Mouse (Mus musculus) retina, postnatal 7 days (tissue): Measurements from ENCODE around the gene Sh3gl3.

ENCODE experiments used
- DNase-seq: peaks from one replicate; pipeline ENCODE4 v3.0.0-alpha.2; 2012; ENCODE audit warnings: low read depth, low spot score

Gene Sh3gl3

DNA sequence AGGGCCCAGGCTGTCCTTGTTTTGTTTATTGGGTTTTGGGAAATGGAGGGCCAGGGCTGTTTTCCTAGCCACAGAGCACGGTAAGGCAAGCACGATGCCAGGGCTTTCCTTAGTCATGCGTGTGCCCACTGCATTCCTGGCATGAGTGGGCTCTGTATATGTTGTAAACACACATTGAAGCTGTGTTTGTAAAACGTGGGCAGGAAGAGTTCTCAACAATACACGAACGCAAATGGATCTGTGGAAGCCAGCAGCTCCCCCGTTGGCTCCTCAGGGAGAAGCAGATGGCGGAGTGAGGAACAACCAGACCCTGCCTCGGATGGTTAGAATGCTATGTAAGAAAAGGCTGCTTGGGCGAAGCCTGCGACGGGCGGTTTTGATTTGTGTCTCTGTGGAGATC is 108.8 kb downstream of the Sh3gl3 start:
- no peak for DNase-seq

DNA sequence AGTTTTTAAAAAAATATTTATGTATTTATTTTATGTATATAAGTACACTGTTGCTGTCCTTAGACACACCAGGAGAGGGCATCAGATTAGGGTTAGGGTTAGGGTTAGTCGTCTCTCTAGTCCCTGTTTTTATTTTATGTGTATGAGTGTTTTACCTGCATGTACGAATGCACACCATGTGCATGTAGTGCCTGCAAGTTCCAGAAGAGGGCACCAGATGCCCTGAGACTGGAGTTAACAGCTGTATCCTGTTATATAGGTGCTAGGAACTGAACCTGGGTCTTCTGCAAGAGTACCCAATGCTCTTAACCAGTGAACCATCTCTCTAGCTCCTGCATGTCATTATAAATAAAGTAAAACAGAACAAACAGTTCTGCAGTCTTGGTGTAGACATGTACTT is 113.6 kb downstream of the Sh3gl3 start:
- DNase-seq, result no peak

DNA sequence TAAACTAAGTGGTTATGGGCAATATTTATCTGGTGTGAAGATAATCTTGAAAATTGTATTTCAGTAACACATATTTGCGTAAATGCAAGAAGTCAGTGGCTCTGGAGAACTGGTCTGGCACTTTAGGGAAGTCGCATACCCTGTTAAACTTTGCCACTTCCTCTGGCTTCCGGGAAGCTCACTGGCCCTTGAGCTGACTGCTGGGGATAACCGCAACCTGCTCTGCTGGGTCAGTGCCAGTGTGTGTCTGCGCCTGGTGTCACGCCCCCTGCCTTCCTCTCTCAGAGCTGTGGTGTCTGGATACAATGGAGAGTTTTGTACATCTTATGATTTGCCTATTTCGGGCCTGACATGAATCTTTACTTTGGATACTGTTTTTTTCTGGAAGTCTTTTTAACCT is 119.8 kb downstream of the Sh3gl3 start:
- no peak for DNase-seq

DNA sequence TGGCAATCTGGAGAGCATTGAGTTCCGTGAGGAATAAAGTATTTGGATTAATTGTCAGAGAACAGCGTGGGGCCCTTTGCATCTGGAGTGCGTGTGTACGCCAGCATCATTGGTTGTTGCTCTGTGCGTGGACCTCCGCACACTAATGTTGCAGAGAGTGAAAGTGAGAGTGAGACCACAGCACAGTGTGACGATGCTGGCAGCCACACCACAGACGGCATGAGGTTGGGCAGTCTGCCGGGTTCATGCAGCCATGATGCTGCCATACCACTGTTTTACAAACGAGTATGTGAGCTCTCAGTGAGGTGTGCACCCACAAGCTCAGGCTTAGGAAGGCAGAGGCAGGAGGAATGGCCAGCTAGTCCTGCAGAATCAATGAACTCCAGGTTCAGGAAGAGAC is 120.4 kb downstream of the Sh3gl3 start:
- DNase-seq, result no peak

DNA sequence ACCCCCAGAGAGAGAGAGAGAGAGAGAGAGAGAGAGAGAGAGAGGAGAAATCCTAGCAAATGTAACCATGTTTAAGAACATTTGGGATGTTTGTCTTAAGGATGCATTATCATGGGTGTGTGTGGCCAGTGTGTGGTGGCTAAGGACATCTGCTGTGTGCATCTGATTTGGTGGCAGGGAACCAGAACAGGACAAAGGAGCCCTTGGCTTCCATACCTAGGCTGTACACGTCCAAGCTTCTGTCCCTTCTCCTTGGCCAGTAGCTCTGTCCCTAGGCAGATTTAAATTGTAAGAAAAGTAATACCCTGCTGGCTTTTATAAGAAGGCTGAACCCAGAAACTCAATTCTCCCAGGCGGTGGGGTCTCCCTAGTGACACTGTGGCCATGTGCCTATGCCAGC is 121.0 kb downstream of the Sh3gl3 start:
- DNase-seq, result no peak

DNA sequence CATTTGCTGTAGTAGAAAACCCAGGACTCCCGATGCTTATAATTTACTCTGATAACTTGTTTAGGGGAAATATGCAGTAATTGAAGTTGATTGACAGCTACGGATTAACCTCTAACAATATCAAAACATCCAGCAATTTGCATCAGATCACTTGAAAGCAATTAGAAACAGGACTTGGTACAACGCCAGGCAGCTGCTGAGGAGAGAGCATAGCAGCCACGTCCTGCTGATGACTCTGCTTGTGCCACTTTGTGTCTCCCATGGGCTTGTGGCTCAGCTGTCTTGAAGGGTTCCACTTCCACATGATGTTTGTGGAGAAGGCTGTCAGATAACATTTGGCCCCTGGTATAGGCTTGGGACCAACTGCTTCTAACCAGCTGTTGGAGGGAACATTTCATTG is 134.8 kb downstream of the Sh3gl3 start:
- DNase-seq, result no peak

DNA sequence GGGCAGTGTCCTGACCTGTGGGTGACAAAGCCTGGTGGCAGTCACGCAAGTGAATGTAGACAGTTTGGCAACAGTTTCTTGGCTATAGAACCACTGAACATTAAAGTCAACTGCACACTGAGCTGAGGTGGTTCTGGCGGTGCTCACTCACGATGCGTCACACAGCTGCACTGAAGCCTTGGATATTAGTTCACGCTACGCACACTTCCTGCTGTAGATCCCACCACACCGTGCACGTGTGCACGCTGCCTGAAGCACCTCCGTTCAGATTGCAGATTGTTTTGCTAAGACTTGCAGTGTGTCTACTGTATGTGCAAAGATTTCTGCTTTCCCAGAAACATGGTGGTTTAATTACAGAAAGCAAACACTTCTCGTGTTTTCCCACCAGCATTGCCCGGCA is 144.9 kb downstream of the Sh3gl3 start:
- no peak for DNase-seq

DNA sequence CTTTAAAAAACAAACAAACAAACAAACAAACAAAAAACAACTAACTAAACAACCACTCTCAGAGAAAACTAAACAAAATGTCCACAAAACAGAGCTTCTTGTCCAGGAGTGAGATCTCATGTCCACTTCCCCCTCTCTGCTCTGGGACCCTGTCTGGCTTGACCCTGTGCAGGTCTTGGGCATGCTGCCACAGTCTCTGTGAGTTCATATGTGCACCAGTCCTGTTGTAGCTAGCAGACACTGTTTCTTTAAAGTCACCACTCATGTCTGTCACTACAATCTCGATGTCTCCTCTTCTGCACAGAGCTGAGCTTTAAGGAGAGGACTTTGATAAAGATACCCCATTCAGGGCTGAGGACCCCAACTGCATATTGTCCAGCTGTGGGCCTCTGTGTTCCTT is 153.0 kb downstream of the Sh3gl3 start:
- no peak for DNase-seq

DNA sequence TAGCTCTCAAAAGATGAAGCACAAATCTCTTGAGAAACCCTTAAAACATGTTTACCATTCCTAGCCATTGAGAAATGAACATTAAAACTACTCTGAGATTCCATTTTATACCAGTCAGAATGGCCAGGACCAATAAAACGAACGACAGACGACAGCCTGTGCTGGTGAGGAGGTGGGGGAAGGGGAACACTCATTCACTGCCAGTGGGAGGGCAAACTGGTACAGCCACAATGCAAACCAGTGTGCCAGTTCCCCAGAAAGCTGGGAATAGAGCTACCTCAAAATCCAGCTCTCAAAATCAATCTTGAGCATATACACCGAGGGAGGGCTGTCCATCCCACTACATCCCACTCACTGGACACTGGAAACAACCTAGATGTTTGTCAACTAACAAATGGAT is 153.6 kb downstream of the Sh3gl3 start:
- no peak for DNase-seq

DNA sequence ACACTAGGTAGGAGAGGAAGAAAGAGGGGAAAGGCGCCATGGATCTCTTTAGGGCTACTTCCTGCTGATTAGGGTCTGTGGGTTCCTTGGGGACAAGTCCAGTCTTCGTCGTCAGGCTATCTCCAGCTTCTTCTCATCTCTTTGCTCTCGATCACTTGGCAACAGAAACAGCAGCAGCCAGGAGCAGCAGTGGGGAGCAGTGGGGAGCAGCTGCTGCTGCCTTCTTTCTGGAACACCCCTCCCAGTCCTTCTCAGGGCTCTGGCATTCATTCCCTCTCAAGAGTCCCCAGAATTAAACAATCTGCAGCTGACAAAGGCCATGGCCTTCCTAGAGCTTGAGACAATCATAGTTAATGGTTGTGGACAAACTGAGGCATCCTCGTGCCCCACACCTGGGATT is 154.2 kb downstream of the Sh3gl3 start:
- DNase-seq, result no peak

DNA sequence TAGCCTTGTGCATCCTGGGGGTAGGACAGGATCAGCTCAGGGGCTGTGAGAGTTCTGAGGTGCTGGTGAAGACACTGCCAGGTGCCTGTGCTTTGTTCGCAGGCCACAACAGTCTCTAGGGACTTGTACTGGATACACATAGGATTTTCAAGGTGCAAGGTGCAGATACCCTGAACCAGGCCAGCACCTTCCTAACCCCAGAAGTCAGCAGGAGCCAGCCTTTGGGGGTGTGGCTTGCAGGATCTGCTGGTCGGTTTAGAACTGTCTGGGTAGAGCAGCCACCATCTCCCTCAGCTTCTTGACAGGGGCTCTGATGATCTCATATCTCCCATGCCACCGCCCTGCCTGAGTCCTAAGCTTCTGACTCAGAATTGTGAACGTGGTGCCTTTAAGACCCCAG is 156.2 kb downstream of the Sh3gl3 start:
- no peak for DNase-seq

DNA sequence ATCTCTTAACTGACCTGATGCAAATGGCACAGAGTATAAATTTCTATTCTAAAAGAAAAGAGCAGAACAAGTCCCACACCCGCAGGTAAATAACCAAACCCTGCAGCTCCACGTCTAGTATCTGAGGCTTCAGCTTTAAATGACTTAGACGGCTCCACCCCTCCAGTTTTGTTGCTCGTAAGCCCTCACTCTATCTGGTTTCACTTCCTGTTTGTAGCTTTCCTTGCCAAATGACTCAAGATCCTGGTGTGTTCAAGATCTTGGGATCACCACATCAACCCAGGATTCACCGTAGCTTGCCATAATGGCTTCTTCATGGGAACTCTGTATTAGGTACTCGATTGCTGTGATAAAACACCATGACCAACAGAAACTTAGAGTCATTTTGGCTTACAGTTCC is 157.2 kb downstream of the Sh3gl3 start:
- DNase-seq, result no peak

DNA sequence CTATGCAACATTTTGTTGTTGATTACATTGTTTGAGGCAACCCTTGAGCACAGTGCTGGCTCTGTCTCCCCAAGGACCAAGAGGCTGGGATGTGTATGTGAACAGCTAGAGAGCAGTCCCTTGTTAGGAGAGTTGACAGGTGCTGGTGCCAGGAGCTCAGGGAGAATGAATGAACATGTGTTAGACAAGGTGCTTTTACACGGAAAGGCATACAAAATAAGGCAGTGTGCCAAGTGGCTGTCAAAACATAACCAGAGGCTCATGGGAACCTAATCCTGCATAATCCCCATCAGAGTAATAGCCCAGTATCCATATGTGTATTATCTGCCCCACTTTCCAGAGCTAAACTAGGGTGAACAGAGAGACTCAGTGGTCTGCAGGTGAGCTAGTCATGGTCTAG is 160.4 kb downstream of the Sh3gl3 start:
- no peak for DNase-seq

DNA sequence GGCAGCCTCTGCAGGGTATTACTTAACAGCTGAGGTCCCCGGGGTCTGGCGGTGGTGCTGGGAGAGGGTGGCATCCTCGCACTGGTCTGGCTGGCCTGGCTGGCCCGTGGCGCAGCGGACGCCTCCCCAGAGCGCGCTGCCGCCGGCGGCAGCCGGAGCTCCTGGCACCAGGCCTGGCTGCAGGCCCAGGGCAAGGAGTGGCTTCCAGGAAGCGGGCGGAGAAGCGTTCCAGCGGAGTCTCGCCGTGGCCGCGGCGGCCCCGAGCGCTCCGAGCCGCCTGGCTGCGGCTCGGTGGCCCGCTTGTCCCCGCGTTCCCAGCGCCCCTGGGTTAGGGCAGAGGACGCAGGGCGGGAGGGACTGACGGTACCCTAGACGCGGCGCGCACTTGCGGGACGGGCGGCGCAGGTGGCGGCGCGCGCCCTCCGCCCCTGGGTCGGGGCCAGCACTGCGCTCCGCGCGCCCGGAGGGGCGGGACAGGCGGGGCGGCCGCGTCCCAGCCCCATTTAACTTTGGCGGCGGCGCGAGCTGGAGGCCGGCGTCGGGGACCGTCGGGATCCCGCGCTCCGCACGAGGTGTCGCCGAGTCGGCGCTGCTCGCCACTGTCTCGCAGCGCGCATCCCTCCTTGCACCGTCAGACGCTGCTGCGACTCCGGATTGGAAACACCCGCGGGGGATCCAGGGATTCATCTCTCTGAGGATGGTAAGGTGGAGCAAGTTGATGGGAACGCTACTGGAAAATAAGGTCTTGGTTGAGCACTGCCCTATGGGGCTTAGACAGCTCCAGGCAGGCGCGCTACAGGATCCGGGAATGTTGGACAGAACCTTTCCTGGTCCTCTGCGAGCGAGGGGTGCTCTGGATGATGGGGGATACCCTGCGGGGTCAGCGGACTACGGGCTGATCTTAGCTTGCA is 161.8 kb downstream of the Sh3gl3 start, which contains the start of gene Adamtsl3:
Gene Adamtsl3 (plus strand): TSS at position 484 of the 911 bp plus-strand sequence.
- no peak for DNase-seq

DNA sequence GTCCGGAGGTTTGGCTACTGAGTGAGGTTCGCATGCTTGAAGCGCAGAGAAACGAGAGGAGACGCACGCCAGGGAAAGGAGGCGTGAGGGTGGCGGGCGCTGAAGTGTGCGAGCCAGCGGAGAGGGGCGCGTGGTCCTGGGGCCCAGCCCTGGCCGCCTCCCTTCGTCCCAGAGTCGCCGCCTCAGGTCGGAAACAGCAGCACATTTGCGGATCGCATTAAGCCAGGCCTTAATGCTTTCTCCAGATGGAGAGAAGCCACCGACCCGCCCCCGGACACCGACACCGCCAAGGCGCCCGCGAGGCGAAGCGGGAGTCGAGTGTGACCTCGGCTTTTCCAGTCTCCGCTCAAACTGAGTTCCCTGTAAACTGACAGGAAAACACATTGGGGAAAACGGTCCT is 162.5 kb downstream of the Sh3gl3 start:
- no peak for DNase-seq

DNA sequence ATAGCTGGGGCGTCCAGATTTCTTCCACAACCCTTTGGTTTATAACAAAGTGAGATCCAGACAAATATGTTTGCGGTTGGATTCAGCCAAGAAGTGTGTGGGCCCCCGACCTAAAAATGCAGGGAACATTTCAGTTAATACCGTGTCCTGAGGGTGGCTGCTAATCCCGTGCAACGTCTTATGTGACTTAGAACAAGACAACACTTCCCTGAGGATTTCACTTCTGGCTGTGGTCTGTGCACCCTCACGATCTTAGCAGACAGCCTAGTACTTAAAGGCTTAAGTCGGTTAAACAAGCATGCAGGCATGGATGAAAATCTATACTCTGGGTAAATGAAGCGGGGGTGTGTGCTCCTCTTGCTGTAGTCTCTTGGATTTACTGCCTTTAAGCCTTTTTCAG is 164.5 kb downstream of the Sh3gl3 start:
- no peak for DNase-seq

DNA sequence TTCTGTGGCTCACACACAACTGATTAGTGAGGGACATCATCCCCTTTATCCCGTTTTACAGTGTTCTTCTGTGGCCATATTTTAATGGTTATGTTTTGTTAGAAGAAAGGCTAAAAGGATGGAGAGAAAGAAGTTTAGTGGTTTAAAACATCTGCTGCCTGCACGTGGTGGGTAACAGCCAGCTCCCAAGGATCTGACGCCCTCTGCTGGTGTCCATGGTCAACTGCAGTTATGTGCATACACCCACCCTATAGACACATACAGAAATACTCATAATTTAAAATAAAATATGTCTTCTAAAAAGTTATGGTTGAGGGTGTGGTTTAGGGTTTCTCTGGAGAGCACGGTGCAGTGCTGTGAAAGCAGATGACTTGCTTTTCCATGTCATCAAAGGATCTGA is 164.9 kb downstream of the Sh3gl3 start:
- DNase-seq, result no peak

DNA sequence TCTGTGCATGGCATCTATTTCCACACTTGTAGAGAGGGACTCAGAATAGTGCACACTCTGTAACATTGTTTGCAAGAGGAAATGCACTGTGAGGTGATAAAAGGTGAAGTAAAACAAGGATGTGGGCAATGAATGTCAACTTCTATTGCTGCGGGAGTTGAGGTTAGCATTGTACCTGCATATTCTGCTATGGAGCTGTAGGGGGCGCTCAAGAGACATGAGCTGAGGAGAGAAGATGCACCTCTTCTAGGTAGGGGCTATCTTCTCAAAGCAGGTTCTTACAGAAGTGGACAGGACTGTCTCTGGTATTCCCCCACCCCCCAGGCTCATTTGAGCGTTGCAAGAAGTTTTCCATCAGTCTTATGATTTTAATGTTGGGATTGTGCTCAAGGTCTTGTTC is 165.6 kb downstream of the Sh3gl3 start:
- DNase-seq, result no peak

DNA sequence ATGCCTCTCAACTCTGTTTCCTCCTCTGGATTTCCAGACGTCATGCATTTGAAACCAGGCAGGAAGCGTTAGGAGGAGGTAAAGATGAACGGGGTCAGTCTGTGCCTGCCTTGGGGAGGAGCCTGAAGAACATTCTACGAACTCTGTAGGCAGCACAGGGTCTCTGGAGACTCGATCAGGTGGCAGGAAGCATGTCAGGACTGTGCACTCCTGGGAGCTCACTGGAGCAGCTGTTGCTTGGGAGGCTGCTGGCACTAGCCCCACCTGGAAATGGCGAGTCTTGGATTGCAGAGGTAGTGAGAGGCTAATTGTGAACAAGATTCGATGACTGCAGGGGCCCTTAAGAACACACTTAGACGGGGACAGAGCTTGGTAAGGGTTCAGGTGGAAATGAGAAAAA is 167.8 kb downstream of the Sh3gl3 start:
- no peak for DNase-seq

DNA sequence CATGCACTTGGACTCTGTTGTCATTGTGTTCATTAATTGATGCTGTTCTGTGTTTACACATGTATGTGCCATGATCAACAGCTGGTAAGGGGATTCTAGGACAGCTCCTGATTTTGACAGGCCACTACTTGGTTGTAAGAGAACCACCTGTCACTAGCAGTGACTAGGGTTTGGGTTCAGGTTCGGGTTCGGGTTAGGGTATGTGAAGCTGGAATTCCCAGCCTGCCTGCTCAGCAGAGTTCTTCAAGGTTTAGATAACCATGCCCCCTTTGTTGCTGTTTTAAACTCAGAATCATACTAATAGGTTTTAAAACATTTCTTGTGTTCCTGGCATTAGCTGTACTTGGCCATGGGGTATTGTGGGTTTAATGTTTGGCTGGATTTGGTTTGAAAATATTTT is 173.1 kb downstream of the Sh3gl3 start:
- no peak for DNase-seq

DNA sequence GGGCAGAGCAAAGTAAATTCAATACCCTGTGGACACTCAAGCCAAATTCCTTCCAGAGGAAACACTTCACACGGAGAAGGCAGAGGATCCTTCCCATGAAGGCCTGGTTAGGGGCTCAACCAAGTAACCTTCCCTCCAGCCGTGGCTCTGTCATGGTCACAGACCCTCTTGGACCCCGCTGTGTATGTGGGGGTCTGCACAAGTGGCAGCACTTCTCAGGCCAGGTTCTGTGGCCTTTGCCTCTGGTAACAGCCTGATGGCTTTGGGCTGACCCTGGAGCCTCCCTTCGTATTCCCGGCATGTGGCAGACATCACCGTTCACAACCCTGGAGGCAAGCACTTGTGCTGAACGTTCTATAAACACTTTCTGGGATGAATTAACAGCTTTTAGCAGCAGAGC is 176.2 kb downstream of the Sh3gl3 start:
- no peak for DNase-seq

DNA sequence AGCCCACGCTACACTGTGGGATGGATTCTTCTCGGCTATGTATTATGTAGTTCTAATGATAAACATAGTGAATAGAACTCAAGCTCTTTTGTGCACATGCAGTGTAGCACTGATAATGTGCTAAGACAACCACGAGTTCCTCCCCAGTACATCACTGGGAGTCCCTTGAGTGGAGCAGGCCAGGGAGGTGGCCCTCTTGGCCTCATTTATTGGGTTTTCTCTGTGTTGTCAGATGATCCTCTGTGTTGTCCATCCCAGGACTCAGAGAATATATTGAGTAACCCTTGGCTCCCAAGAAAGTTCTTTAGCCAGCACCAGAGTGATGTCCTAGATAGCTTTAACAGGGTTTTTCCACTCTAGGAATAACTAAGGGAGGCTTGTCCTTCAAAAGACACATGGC is 176.8 kb downstream of the Sh3gl3 start:
- no peak for DNase-seq
